Mouse (Mus musculus): ENCODE results near the gene Banp.

DNA sequence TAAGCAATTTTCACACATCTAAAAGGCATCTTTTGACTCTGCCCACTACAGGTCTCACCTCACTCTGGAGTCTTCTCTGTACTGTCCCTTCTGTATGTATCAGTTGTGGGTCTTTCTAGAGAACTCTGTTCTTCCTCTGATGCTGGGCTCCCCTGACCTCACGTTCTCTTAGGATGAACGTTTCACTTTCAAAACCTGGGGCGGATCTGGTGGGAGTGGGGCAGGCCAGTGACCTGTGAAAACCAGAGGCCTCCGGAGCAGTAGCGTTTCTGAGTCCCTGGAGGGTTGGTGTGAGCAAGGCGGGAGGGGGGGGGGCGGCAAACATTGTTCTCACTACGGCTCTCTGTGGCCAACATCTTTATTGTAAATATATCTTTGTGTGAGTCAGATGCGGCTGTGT, 109.0 kb downstream of the Banp start:
- TF ChIP-seq CTCF (IDR thresholded peaks at IDR 0.05 in 2 of 3, conservative IDR thresholded peaks at IDR 0.05 in 1 of 3; ENCODE audit: control insufficient read depth in 1 of 3, insufficient read depth in 1 of 3, low read depth in 2 of 3, low read length in 3 of 3, poor library complexity in 1 of 3, severe bottlenecking in 1 of 3) (no peak), POLR2AphosphoS2 (IDR thresholded peaks at IDR 0.05; ENCODE audit: low read length) (no peak), CHD1 (IDR thresholded peaks at IDR 0.05; ENCODE audit: low read depth, low read length) (no peak), ELF1 (IDR thresholded peaks at IDR 0.05; ENCODE audit: low read depth, low read length) (no peak), ZC3H11A (IDR thresholded peaks at IDR 0.05; ENCODE audit: low read depth, low read length) (no peak), EP300 (IDR thresholded peaks at IDR 0.05; ENCODE audit: low read depth in 1 of 2, low read length in 2 of 2) (no peak), NELFE (IDR thresholded peaks at IDR 0.05; ENCODE audit: low read depth, low read length) (no peak), USF1 (IDR thresholded peaks at IDR 0.05; ENCODE audit: low read depth, low read length) (no peak), RAD21 (IDR thresholded peaks at IDR 0.05; ENCODE audit: low read depth, low read length) (no peak)
